Mouse (Mus musculus): ENCODE results near the gene Pip4k2a. TPM values are rescaled to one million over a fixed set of nuclear protein-coding genes. Genes with fewer than 3 reads are reported as not detected.

The Pip4k2a gene
- polyA plus RNA-seq, 1 experiment from 2014 or later: 14.2 TPM

DNA sequence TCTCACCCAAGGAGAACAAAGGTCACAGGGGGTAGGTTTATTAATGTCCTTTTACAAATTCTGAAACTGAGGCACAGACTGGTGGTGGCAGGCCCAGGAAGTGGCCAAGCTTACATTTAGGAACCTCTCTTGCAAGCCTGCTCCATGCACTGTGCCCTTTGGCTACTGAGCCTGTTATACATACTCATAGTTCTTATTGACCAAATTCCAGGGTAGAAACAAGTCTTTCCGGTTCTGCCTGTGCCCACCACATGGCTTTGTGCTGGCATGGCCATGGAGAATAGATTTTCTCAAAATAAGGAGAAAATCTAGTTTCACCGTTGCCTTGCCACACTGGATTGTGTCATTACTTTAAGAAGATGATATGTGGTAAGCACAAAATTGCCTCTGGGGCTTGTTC is 190.0 kb downstream of the Pip4k2a start:
- no peak for DNase-seq (ENCODE audit: low spot score)
- no peaks in the 10 kb centered on the region for H3K4me1 ChIP-seq (replicated peaks; ENCODE audit: control insufficient read depth, insufficient read depth, low read length)
- no peak overlapping the region for H3K4me3 ChIP-seq (replicated peaks; ENCODE audit: low read length)
- ATAC-seq (ENCODE audit: low FRiP score): no peak
- H3K9ac ChIP-seq: no peak overlapping the region
- no peak overlapping the region for H3K27ac ChIP-seq
- 79% methylated on average over 2 of the region's 2 CpGs for WGBS
- H3K4me2 ChIP-seq (replicated peaks): no peak overlapping the region
- H3K36me3 ChIP-seq (replicated peaks; ENCODE audit: control insufficient read depth, insufficient read depth): no peaks in the 10 kb centered on the region
- no peaks in the 10 kb centered on the region for H3K27me3 ChIP-seq (ENCODE audit: control insufficient read depth, insufficient read depth, low read length)
- H3K9me3 ChIP-seq (ENCODE audit: control insufficient read depth, low read length): no peaks in the 10 kb centered on the region

DNA sequence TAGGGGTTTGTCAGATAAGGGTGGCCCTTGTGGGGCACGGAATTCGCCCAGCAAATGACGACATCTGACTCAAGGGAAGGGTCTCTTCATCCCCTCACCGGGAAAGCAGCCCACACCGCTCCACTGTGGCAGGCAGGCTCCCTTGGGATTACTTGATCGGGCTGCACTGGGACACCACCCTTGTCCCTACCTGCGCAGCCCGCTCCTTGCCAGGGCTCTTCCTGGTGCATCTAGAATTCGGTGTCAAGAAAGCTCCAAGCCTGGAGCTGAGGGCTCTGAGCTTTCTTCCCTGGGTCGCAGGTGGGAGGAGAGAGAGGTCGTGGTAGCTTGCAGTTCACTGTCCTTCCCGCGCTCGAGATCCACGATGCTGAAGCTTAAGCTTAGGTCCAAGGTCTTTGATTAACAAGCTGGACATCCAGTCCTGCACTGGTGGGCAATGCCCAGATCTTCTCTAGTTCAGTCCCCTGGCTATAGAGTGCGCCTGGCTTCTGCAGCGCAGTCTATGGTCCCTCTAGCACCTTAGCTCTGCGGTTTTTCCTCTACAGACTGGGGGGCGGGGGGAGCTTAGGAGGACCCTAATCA is 196.6 kb downstream of the Pip4k2a start:
- H3K4me1 ChIP-seq (replicated peaks; ENCODE audit: control insufficient read depth, insufficient read depth, low read length): peaks cover 27% of the 10 kb centered on the region
- 5% methylated on average over 19 of the region's 19 CpGs for WGBS
- ATAC-seq (ENCODE audit: low FRiP score) (no peak), DNase-seq (ENCODE audit: low spot score) (no peak)
- no peaks in the 10 kb centered on the region for H3K9me3 ChIP-seq (ENCODE audit: control insufficient read depth, low read length)
- H3K27ac ChIP-seq: no peak overlapping the region
- H3K27me3 ChIP-seq (ENCODE audit: control insufficient read depth, insufficient read depth, low read length): no peaks in the 10 kb centered on the region
- H3K4me3 ChIP-seq (replicated peaks; ENCODE audit: low read length): peak overlapping the region; percentile 40; the same call in 1 of the 2 replicates
- H3K4me2 ChIP-seq (replicated peaks): peak overlapping the region; percentile 75
- H3K36me3 ChIP-seq (replicated peaks; ENCODE audit: control insufficient read depth, insufficient read depth): no peaks in the 10 kb centered on the region
- H3K9ac ChIP-seq: no peak overlapping the region

DNA sequence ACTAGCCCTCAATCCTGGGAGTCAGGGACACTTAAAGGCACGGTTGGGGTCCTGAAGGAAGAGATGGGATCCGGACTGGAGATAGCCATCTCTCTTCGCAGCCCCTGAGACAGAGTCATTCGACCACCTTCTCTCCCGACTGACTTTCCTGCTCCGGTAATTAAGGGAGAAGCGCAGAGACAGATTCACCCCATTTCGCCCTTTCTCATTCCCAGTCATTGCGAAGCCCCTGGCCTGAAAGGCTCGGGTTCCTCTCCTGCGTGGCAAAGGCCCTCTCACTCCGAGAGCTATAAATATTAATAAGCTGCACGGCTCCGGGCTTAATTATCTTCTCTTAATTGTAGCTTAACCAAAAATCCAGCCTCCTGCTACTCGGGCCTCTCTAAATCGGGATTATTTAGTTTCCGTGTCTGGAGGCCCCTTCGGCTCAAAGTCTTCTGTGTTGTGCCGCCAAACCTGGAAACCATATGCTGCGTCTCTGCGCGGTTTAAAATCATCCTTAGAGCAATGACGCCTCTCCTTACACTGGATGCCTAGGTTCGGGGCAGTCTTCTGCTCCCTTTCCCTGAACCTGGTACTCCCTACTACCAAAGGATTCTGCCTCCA is 197.2 kb downstream of the Pip4k2a start:
- Histone ChIP-seq H3K27me3 (ENCODE audit: control insufficient read depth, insufficient read depth, low read length) (no peaks in the 10 kb centered on the region), H3K27ac (peak overlapping the region; percentile 89), H3K4me1 (replicated peaks; ENCODE audit: control insufficient read depth, insufficient read depth, low read length) (peaks cover 27% of the 10 kb centered on the region), H3K4me3 (replicated peaks; ENCODE audit: low read length) (peak overlapping the region; percentile 40), H3K9me3 (ENCODE audit: control insufficient read depth, low read length) (no peaks in the 10 kb centered on the region), H3K36me3 (replicated peaks; ENCODE audit: control insufficient read depth, insufficient read depth) (no peaks in the 10 kb centered on the region), H3K4me2 (replicated peaks) (peak overlapping the region; percentile 75), H3K9ac (peak overlapping the region; percentile 65)
- 2% methylated on average over 24 of the region's 24 CpGs for WGBS
- DNase-seq (ENCODE audit: low spot score) (no peak), ATAC-seq (ENCODE audit: low FRiP score) (no peak)

DNA sequence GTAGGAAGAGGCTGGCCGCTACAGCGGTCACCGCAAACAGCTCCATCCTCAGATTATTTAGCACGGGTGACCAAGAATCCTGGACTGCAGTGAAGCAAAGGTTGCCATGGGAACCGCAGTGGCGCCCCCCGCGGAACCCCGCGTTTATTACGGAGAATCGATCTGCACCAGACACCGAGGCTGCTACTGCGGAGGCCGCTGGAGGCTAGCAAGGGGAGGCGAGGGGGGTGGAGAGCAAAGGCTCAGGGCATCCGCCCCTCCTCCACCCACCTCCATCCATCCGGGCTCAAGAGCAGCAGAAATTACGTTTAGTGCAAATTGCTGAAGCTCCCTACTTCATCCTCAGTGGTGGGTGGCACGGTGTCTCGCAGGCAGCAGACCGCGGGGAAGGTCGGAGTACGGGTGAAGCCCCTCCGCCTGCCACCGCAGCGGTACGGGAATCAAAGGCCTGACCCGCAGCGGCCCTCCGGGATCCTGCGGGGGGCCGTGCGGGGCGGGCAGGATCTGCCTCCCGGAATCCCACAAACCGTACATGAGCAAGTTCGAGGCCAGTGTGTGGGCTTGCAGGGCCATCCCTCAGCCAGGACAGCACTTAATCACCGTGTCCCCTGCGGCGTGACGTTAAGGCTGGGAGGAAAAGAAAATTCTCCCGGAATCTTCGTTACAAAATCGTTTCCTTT is 197.8 kb downstream of the Pip4k2a start:
- H3K4me3 ChIP-seq (replicated peaks; ENCODE audit: low read length): peak overlapping the region; percentile 40
- peak overlapping the region; percentile 75 for H3K4me2 ChIP-seq (replicated peaks)
- no peaks in the 10 kb centered on the region for H3K9me3 ChIP-seq (ENCODE audit: control insufficient read depth, low read length)
- H3K27ac ChIP-seq: peak overlapping the region; percentile 89
- 0% methylated on average over 46 of the region's 46 CpGs for WGBS
- ATAC-seq (ENCODE audit: low FRiP score): peak; percentile 82
- H3K4me1 ChIP-seq (replicated peaks; ENCODE audit: control insufficient read depth, insufficient read depth, low read length): peaks cover 27% of the 10 kb centered on the region
- H3K27me3 ChIP-seq (ENCODE audit: control insufficient read depth, insufficient read depth, low read length): no peaks in the 10 kb centered on the region
- H3K36me3 ChIP-seq (replicated peaks; ENCODE audit: control insufficient read depth, insufficient read depth): no peaks in the 10 kb centered on the region
- DNase-seq (ENCODE audit: low spot score): peak; percentile 83
- H3K9ac ChIP-seq: peak overlapping the region; percentile 65

DNA sequence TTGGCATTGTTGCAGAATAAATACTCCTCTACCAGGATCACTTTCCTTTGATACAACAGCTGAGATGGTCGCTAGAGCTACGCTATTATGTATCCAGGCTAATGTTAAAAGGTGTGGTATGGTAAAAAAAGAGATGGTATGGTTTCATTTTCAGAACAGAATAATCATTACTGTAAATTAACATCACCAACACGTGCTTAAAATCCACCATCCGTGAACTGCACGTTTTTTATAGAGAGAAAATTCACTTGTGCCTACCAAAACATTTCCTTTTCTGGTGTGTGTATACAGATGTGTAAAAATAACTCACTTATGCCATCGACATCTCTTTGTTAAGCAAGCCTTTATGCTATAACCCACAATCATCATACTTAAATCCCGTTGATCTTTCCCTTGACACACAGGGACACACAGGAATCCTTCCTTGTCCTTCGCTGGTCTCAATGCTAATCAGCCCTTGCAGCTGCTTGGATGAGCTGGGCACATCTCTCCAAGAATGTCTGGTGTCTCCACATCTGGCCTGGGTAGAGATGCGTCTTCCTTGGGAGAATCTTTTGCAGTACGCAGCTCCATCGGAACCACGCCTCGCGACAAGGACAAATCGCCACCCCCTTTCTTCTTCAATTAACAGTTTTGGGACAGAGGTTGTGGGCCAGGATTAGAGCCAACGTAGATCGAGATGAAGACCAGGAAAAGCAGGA is 198.5 kb downstream of the Pip4k2a start:
- Histone ChIP-seq H3K9me3 (ENCODE audit: control insufficient read depth, low read length) (no peaks in the 10 kb centered on the region), H3K4me3 (replicated peaks; ENCODE audit: low read length) (peak overlapping the region; percentile 40), H3K27me3 (ENCODE audit: control insufficient read depth, insufficient read depth, low read length) (no peaks in the 10 kb centered on the region), H3K4me1 (replicated peaks; ENCODE audit: control insufficient read depth, insufficient read depth, low read length) (peaks cover 27% of the 10 kb centered on the region), H3K9ac (peak overlapping the region; percentile 65), H3K27ac (peak overlapping the region; percentile 89), H3K4me2 (replicated peaks) (peak overlapping the region; percentile 75), H3K36me3 (replicated peaks; ENCODE audit: control insufficient read depth, insufficient read depth) (no peaks in the 10 kb centered on the region)
- WGBS: 8% methylated on average over 17 of the region's 17 CpGs
- DNase-seq (ENCODE audit: low spot score): peak; percentile 64
- ATAC-seq (ENCODE audit: low FRiP score): peak; percentile 52

DNA sequence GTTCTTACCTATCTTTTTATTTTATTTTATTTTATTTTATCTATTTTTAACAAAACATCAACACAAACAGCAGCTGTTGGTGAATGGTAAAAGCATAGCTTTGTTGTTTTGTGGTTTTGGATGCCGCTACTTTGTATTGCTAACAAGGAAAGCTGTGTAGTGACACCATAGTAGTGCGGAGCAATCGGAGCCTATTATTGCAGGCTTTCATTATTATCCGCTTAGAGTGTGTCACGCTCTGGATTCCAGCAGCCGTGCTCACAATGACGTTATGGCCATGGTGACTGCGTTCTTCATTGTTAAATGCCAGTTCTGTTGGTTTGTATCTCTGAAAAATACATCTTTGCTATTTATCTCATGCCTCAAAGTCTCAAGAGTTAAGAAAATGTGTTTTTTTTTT is 200.2 kb downstream of the Pip4k2a start:
- no peaks in the 10 kb centered on the region for H3K9me3 ChIP-seq (ENCODE audit: control insufficient read depth, low read length)
- H3K9ac ChIP-seq: 0 out of 2 replicates have a peak overlapping the region, but pooled peaks have one; percentile 25
- no peaks in the 10 kb centered on the region for H3K27me3 ChIP-seq (ENCODE audit: control insufficient read depth, insufficient read depth, low read length)
- no peaks in the 10 kb centered on the region for H3K36me3 ChIP-seq (replicated peaks; ENCODE audit: control insufficient read depth, insufficient read depth)
- ATAC-seq (ENCODE audit: low FRiP score) (peak; percentile 55; the same call in 1 of the 2 replicates), DNase-seq (ENCODE audit: low spot score) (peak; percentile 64)
- H3K4me1 ChIP-seq (replicated peaks; ENCODE audit: control insufficient read depth, insufficient read depth, low read length): peaks cover 27% of the 10 kb centered on the region
- no peak overlapping the region for H3K4me3 ChIP-seq (replicated peaks; ENCODE audit: low read length)
- whole genome bisulfite sequencing: 11% methylated on average over 8 of the region's 8 CpGs
- peak overlapping the region; percentile 38 for H3K27ac ChIP-seq
- peak overlapping the region; percentile 75 for H3K4me2 ChIP-seq (replicated peaks)

DNA sequence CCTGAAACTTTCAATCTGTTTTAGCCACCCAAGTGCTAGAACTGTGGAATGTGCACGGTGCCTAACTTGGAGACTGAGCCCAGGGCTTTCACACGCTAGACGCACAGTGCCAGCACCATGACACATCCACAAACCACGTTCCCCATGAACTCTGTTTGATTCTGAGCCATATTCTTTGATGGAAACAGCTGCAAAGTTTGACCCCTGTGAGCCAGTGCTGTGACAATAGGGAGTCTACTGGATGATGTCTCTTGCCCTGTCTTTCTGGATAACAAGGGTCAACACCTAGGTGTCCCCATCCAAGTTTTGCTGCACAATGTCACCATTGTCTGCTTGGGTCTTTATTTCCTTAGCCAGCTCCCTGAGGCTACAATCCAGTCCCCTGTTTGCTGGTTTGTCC is 203.7 kb downstream of the Pip4k2a start:
- no peaks in the 10 kb centered on the region for H3K27me3 ChIP-seq (ENCODE audit: control insufficient read depth, insufficient read depth, low read length)
- H3K9me3 ChIP-seq (ENCODE audit: control insufficient read depth, low read length): no peaks in the 10 kb centered on the region
- H3K9ac ChIP-seq: no peak overlapping the region
- no peaks in the 10 kb centered on the region for H3K36me3 ChIP-seq (replicated peaks; ENCODE audit: control insufficient read depth, insufficient read depth)
- no peak overlapping the region for H3K27ac ChIP-seq
- no peak overlapping the region for H3K4me3 ChIP-seq (replicated peaks; ENCODE audit: low read length)
- no peak for DNase-seq (ENCODE audit: low spot score)
- no peak overlapping the region for H3K4me2 ChIP-seq (replicated peaks)
- ATAC-seq (ENCODE audit: low FRiP score): no peak
- 0 out of 2 replicates have a peak, but pooled peaks cover 7% of the 10 kb centered on the region for H3K4me1 ChIP-seq (replicated peaks; ENCODE audit: control insufficient read depth, insufficient read depth, low read length)
- 76% methylated on average over 4 of the region's 4 CpGs for WGBS
